Mouse (Mus musculus) cerebellum, adult 11-12 months (tissue): ENCODE data around the gene Iqgap1.

Experiments
- DNase-seq: peaks from one replicate; pipeline ENCODE4 v3.0.0; 2022

The Iqgap1 gene

DNA sequence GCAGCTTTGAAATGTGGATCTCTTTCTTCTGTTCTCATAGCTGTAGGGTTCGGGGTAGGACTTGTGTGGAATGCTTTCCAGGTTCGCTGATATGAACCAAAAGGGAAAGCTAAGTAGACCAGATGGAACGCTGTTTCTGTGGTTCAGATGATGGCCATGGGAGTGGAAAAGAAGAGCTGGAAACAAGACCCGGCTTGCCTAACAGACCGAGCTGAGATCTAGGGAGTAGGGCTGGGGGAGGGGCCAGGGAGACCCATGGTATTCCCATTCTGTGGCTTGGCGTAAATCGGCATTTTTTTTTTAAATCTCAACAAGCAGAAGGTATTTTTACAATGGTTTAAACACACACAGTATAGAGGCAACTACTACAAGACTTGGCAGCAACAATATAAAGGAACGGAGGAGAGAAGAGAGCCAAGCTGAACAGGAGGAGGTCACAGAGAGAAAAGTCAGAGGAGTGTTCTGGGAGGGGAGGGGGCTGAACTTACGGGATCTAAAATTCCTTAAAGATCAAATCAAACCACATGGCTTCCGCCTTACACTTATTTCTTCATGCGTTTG lies at the start of gene Iqgap1:
Gene Iqgap1, minus strand, starts transcription at position 132 of the 561 bp plus-strand sequence.
- no peak for DNase-seq

DNA sequence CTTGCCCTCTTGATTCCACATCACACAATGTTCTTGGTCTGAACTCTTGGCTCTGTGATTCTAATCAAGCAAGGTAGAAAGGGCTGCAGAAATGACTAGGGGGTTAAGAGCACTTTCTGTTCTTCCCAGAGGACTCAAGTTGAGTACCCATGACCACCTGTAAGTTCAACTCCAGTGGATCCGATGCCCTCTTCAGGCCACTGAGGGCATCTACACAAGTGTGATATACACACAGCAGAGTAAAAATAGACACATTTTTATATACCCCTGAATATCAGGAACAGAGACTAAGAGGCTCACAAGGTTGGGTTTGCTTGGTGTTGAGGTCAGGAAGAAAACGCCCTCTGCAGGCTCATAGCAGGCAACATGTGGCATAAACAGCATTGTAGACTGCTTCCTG lies 47.9 kb upstream of the Iqgap1 start:
- DNase-seq: no peak

DNA sequence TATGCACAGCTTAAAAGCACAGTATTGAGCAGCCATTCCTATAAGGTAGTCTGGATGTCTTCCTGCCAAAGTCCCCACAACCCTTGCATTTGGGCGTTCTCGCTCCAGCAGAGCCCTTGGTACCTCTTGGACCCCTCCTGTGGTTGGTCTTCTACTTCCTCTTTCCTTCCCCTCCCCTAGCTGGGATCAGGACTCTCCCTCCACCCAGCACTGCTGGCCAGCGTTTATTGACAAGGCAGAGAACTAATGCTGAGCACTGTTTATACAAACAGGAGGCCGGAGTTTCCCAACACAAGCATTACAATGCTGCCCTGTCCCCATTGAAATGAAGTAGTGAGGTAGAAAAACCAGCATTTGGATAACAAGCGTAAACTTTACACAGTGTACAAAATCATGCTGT lies 47.3 kb upstream of the Iqgap1 start:
- no peak for DNase-seq

DNA sequence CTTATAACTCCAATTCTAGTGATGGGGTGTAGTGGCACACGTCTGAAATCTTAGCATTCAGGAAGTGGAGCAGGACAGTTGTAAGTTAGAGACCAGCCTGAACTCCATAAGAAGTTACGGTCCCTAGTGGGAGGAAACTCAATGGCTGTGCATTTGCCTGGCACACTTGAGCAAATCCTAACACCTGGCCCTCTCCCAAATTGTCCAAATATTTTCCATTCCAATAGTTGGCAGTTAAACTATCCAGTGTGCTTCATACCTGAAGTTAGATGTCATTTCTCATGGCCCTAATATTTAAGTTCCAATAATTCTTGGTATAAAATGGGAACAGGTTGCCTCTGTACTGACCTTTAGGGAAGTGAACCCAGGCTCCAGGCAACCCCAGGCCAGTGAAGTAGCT lies 42.9 kb upstream of the Iqgap1 start:
- no peak for DNase-seq

DNA sequence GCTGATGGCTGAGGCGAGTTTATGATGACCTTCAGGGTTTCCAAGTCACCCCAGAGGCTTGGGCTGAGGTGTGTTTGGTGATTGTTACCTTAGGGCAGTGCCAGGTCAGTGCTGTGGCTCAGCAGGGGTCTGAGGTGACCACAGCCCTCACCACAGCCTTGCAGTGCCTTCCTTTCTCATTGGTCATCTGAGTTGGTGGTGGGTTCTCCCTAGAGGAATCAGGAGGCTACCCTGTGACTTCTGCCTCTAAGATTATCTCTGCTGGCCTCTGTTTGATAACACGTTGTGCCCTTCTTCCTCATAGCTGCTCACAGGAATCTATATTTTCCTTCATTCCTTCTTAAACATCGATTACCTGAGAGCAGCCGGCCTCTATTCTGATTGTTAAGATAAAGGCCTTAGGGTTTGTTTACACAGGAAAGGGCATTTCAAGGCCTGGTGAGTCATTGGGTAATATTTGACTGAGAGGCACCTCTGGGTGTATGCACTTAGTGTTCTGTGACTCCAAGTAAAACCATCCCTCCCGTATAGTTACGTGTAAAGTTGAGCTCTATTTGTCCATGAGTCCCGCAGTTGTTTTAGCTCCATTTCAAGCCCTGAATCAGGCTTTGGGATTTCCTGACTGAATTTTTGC lies 40.9 kb upstream of the Iqgap1 start:
- no peak for DNase-seq

DNA sequence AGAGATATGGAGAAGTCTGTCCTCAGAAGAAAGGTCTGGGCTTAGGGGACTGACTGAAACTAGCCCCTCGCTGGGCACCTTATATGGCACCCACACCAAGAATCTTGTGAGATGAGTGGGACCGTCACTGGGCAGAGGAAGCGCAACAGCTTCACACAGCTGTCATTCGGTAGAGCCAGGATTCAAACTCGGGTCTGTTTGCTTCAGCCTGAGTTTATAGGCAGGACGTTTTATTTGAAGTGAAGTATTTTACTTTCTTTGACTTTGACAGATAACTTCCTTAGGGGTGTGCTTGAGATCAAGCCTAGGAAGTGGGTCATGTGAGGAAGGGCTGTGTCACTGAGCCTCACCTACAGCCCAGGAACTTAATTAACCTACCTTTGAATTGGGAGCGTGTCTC lies 39.7 kb upstream of the Iqgap1 start:
- DNase-seq: no peak

DNA sequence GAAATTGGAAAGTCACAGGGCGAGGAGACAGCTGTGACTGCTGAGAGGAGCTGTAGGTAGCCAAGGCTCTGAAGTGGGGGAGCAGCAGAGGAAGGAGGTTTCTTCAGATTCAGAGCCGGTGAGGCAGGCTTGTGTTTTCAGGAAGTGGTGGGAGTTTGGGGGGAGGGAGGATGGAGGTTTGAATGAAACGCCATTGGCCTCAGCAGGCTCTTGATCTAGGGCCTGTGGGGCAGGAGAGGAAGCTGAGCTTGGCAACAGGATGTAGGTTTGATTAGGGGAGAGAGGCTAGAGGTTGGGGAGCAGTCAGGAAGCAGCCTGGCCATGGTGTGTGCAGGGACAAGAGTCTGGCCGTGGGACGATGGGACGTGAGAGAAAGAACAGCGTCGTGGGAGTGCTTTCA lies 39.1 kb upstream of the Iqgap1 start:
- no peak for DNase-seq

DNA sequence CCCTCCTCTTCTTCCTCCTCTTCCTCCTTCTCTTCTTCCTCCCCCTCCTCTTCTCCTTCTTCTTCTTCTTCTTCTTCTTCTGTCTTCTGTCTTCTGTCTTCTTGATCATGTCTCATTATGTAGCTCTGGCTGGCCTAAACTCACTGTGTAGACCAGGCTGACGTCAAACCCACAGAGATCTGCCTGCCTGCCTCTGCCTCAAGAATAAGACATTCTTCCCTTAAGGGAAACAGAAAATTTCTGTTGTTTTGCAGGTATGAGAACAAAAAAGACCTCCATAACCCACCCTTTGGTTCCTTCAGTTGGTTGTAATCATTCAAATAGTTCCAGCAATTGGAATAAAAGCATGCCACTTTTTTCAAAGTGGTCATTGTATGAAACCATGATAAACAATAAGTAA lies 38.4 kb upstream of the Iqgap1 start:
- DNase-seq: no peak

DNA sequence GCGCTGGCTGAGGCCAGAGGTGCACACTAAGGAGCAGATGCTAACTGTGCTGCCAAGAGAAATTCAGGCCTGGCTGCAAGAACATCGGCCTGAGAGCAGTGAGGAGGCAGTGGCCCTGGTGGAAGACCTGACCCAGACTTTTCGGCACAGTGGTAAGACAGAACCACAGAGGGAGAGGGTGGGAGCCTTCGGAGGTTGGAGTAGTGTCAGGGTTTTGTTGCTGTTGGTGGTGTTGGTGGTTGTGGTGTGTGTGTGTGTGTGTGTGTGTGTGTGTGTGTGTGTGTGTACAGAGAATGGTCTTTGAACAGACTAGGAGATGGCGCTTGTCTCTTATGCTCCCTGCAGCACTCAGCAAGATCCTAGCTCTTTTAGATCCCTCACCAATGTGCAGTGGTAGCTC lies 37.7 kb upstream of the Iqgap1 start:
- DNase-seq: no peak

DNA sequence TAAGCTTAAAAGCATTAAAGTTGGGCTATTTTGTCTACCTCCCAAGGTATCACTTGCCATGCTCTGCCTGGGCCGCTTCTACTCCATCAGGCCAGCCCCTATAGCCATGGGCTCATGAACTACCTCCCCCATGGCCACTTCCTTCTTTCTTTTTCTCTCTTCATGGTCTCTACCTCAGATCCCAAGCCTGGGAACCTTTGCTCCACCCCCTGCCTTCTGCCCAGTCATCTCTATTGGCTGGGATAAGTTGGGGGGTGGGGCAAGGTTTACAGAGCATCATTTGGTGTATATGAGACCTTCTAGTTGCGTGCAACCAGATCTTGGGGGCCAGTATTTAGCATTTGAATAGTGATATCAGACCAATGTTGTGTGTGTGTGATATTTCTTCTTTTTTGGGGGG lies 36.7 kb upstream of the Iqgap1 start:
- no peak for DNase-seq

DNA sequence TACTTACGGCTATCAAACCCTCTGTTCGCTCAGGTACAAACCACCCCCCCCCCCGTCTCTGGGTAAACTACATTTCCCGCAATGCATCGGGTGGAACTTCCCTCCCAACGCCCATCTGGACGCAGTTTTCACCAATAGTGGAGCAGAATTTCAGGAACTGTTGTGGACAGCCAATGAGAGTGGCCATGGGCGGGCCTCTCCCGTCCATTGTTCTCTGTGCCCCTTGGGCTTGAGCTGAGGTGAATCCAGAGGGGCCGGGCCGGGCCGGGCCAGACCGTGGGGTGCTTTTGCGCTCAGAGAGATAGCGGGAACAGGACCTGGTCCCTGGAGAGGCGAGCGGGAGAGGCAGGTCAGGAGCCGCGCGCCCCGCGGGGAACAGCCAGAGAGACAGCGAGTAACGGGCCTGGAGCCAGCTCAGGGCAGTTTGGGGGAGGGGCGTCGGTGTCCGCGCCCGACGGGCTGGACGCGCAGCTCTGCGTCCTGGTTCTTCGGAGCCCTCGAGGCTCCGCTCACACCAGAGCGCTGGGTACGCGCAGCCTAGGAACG lies 35.0 kb upstream of the Iqgap1 start, which contains the start of gene Zscan2:
Gene Zscan2, plus strand, starts transcription at position 192 of the 546 bp plus-strand sequence.
- DNase-seq: peak; percentile 92

DNA sequence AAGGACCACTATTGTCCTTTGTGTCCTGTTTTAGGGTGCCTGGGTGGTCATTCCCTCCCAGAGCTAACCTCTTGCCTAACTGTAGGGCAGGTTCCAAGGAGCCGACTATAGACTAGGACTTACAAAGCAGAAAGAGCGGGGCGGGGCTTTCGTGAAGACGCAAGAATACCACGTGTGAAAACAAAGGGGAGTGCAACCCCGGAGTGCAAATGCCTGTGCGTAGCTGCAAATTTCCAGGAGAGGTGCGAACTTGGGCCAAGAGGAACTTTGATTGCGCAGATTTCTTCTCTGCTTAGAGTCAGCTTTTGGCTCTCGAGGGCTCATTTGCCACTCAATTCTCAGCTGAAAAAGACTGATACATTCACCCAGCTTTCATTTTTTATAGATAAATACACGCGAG lies 34.5 kb upstream of the Iqgap1 start:
- peak; percentile 67 for DNase-seq

DNA sequence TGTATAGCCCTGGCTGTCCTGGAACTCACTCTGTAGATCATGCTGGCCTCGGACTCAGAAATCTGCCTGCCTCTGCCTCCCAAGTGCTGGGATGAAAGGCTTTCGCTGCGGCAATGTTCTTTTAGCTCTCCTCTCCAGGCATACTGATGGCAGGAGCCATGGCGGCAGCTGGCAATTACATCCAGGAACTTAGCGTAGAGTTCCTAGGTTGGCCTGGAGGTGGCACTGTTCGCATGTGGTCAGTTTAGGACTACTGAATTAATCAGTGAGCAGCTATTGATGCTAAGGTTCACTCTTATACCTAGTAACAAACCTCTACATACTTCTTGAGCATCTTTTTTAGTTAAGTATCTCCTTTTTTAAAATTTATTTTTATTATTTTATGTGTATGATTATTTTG lies 31.4 kb upstream of the Iqgap1 start:
- DNase-seq: peak; percentile 69

DNA sequence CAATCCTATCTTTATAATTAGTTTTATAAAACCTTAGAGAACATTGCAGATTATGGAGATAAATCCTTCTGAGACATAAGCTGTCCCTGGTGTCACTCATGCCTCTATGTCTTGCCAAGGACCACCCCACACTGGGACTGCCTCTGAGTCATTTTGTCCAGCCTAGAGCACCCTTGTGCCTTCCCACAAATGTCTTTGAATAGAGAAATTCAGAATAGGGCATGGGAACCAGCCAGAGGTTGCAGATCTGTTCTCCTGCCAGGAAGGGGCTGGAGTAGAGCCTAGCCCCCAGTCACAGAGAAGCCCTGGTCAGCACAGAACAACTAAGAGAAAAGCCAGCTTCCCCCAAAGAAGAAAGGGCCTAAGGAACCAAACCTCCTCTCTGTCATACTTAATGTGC lies 29.5 kb upstream of the Iqgap1 start:
- no peak for DNase-seq

DNA sequence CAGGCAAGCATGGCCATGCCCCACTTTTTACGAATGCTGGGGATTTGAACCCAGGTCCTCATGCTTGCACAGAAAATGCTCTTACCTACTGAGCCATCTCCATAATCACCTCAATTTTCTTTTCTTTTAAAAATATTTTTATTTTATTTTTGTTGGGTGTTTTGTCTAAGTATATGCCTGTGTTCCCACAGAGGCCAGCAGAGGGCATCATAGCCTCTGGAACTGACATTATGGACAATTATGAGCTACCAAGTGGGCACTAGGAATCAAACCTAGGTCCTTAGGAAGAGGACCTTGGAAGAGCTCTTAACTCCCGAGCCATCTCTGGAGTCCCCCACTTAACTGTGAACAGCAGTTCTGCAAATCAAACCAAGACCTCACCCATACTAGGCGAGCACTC lies 27.4 kb upstream of the Iqgap1 start:
- no peak for DNase-seq

DNA sequence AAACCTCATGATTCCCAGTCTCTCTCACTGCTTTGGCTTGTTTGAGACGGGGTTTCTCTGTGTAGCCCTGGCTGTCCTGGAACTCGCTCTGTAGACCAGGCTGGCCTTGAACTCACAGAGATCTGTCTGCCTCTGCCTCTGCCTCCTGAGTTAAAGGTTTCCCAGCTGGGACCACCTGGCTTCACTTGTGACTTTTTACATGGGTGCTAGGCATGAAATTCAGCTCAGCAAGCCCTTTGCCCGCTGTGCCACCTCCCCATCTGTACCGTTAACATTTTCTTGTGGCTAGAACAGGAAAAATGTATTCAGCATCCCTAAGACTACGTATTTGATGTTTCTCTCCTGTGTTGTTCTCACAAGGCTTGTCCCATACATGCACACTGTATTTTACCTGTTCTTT lies 24.7 kb upstream of the Iqgap1 start:
- no peak for DNase-seq

DNA sequence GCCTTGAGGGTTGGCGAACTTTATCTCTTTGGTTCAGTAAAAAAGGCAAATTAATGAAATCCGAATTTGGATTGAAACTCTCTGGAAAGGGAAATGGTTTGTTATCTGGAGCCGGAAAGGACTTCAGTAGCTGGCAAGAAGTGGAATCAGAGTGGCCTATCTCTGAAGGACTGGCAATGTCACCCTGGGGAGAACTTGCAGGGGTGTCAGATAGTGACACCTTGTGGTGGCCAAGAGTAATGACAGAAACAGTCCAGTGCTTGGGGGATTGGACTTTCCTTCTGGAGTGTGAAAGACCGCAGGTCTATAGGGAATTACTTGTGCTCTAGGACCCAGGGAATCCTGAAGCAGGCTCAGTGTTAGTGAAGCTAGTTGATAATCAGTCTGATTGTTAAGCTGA lies 23.9 kb upstream of the Iqgap1 start:
- peak; percentile 29 for DNase-seq

DNA sequence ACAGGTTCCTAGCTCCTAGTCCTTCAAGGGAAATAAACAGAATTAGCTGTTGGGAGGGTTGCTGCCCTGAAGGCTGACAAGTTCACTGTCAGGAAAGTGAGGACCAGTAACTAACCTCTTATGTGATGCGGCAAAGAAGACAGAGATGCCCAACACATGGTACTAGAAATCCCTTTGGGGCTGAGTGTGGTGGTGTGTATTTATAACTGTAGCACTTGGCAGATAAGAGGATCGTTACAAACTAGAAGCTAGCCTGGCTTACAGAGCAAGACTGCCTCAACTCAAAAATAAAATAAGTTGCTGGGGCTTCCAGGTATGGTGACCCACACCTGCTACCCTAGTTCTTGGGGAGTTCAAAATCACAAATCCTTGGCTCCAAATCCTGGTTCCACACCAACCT lies 23.5 kb upstream of the Iqgap1 start:
- DNase-seq: no peak

DNA sequence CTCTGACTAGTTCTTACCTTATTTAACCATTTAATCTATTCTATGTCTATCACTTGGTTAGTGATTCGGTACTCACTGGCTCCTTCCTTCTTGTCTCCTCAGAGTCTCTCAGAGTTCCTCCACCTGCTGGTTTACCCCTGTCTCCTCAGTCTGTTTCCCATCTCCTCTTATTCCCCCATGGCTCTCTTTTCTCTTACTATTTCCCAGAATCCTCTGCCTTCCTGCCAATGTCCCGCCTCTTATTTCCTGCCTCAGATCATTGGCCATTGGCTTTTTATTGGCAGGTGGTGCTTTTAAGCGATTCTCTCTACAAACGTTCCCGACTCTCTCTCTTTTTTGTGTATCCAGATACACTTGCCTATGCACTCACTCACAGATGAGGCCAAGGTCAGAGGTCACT lies 20.9 kb upstream of the Iqgap1 start:
- DNase-seq: no peak

DNA sequence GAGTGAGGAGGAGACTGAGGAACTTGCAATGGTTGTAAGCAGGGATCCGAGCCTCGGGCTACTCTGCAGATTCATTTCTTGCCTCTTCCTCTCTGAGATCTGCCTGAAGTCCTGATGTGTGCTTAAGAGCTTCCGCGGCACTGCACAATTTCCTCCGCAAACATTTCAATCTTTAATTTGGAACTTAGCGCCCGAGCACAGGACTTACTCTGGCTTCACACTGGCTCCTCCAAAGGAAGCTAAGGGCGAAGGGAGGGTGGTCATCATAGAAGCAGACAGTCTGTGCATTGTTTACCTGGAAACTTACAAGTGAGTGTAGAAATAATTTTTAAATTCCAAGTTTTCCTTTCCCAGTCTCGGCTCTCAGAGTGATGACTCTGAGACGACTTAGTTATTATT lies 20.5 kb upstream of the Iqgap1 start:
- no peak for DNase-seq

DNA sequence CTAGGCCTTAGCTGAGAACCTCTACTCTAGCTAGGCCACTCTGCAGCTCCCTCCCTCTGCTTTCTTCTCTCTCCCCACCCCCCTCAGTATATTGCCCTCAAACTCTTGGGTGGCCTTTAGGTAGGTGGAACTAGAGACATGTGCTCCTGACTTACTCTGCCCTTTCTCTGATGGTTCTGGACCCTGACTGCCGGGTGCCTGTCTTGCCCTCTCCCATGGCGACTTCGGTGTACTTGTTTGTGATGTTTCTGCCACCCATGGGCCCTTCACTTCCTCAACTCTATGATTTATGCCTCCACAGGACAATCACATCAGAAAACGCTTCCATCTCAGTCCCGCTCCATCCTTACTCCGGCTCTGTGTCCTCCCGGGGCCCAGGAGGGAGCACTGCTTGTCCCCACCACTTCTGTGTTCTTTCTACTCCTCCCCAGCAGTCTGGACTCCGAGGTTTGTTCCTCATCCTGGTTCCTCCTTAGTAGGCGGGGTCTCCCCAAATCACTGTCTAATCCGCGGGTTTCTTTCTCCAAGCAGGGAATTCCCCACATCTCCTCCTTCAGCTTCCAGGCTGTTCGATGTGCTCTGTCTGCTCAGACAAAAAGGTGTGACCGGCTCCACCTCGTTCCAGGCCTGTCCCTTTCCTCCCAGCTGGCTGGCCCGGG lies 20.0 kb upstream of the Iqgap1 start:
- DNase-seq: no peak

DNA sequence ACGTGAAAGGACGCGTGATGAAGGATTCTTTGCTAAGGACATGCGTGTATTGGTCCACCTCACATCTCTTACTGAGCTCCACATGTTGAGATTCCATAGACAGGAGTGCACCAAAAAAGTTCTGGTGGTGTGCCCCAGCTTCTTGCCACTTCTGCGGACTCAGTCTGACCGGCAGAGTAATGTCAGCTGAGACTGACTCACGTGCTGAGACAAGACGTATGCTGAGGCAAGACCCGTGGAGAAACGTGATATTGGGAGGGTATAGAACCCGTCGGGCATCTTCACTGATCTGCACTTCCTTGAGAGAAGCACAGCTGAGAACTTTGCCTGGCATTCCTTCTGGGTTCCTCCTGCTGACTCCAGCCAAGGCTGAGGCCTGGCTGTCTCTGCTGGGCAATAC lies 18.9 kb upstream of the Iqgap1 start:
- no peak for DNase-seq

DNA sequence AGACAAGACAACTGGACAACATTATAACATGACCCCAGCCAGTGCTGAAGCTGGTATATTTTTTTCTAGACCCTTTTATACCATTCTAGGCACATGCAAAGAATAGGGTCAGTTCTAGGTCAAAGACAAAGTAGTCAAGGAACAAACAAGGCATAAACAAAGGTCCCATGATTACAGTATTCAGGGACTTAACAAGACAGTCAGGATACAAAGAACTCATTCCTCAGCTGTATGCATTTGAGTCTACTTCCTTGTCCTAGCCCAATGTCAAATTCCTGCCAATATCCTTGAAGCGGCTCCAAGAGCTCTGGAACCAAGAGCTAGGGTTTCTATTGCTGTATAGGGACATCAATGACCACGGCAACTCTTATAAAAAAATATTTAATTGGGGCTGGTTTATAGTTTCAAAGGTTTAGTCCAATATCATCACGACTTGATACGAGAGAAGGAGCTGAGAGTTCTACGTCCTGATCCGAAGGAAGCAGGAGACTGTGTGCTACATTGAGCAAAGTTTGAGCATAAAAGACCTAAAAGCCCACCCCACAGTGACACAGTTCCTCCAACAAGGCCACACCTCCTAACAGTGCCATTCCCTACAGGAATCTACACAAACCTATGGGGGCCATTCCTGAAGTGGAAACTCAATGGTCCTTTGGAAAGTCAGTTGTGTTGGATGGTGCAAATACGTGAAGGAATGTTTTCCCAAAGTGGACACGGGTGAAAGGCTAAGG lies 18.3 kb upstream of the Iqgap1 start:
- DNase-seq: no peak

DNA sequence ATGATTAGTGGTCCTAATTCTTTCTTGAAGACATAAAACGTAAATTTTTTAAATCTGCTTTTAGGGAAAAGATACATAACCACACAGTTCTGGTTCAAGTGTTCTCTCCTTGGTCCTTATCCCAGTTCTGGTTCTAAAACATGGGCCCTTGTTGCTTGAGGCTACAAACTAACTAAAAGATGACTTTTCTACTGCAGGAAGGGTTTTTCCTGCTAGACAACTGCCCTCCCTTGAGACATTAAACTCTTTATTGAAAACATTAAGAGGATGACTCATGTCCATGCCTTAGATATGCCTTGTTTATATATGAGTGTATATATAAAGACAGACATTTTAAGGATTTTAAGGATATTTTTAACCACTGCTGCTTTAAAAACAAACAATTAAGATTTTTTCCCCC lies 17.4 kb upstream of the Iqgap1 start:
- DNase-seq: no peak
